Mouse (Mus musculus): ENCODE results near the gene Rab11fip5. TPM values are rescaled to one million over a fixed set of nuclear protein-coding genes. Genes with fewer than 3 reads are reported as not detected.

Gene Rab11fip5
- total RNA-seq, 1 experiment from 2014 or later: 3.0 TPM

GRCm38 (mm10) chr6:85377066-85377734 is 2.8 kb upstream of the Rab11fip5 start:
- no peak for ATAC-seq (replicated peaks; ENCODE audit: insufficient number of reproducible peaks, low FRiP score, low TSS enrichment, poor library complexity, severe bottlenecking)

- ATAC-seq (replicated peaks; ENCODE audit: insufficient number of reproducible peaks, low FRiP score, low TSS enrichment, poor library complexity, severe bottlenecking): peak; percentile 94
Observed at GRCm38 (mm10) chr6:85374734-85375114, 290 bp upstream of the Rab11fip5 start.

GRCm38 (mm10) chr6:85373066-85373860 is 1.2 kb downstream of the Rab11fip5 start:
- no peak for ATAC-seq (replicated peaks; ENCODE audit: insufficient number of reproducible peaks, low FRiP score, low TSS enrichment, poor library complexity, severe bottlenecking)

GRCm38 (mm10) chr6:85372496-85372895 is 1.9 kb downstream of the Rab11fip5 start:
- no peak for ATAC-seq (replicated peaks; ENCODE audit: insufficient number of reproducible peaks, low FRiP score, low TSS enrichment, poor library complexity, severe bottlenecking)

- ATAC-seq (replicated peaks; ENCODE audit: insufficient number of reproducible peaks, low FRiP score, low TSS enrichment, poor library complexity, severe bottlenecking): no peak
Observed at GRCm38 (mm10) chr6:85371859-85372405, 2.5 kb downstream of the Rab11fip5 start.

GRCm38 (mm10) chr6:85370666-85371430 is 3.6 kb downstream of the Rab11fip5 start:
- ATAC-seq (replicated peaks; ENCODE audit: insufficient number of reproducible peaks, low FRiP score, low TSS enrichment, poor library complexity, severe bottlenecking): no peak

- no peak for ATAC-seq (replicated peaks; ENCODE audit: insufficient number of reproducible peaks, low FRiP score, low TSS enrichment, poor library complexity, severe bottlenecking)
Observed at GRCm38 (mm10) chr6:85370041-85370440, 4.4 kb downstream of the Rab11fip5 start.

GRCm38 (mm10) chr6:85369181-85369860 is 5.1 kb downstream of the Rab11fip5 start:
- ATAC-seq (replicated peaks; ENCODE audit: insufficient number of reproducible peaks, low FRiP score, low TSS enrichment, poor library complexity, severe bottlenecking): peak; percentile 62

- no peak for ATAC-seq (replicated peaks; ENCODE audit: insufficient number of reproducible peaks, low FRiP score, low TSS enrichment, poor library complexity, severe bottlenecking)
Observed at GRCm38 (mm10) chr6:85368722-85369121, 5.7 kb downstream of the Rab11fip5 start.

- ATAC-seq (replicated peaks; ENCODE audit: insufficient number of reproducible peaks, low FRiP score, low TSS enrichment, poor library complexity, severe bottlenecking): no peak
Observed at GRCm38 (mm10) chr6:85368166-85368565, 6.3 kb downstream of the Rab11fip5 start.

- ATAC-seq (replicated peaks; ENCODE audit: insufficient number of reproducible peaks, low FRiP score, low TSS enrichment, poor library complexity, severe bottlenecking): no peak
Observed at GRCm38 (mm10) chr6:85366387-85366786, 8.0 kb downstream of the Rab11fip5 start.

GRCm38 (mm10) chr6:85364439-85364838 is 10.0 kb downstream of the Rab11fip5 start:
- ATAC-seq (replicated peaks; ENCODE audit: insufficient number of reproducible peaks, low FRiP score, low TSS enrichment, poor library complexity, severe bottlenecking): no peak

GRCm38 (mm10) chr6:85363906-85364260 is 10.6 kb downstream of the Rab11fip5 start:
- ATAC-seq (replicated peaks; ENCODE audit: insufficient number of reproducible peaks, low FRiP score, low TSS enrichment, poor library complexity, severe bottlenecking): no peak

GRCm38 (mm10) chr6:85363231-85363905 is 11.1 kb downstream of the Rab11fip5 start:
- ATAC-seq (replicated peaks; ENCODE audit: insufficient number of reproducible peaks, low FRiP score, low TSS enrichment, poor library complexity, severe bottlenecking): no peak

GRCm38 (mm10) chr6:85362610-85363009 is 11.8 kb downstream of the Rab11fip5 start:
- no peak for ATAC-seq (replicated peaks; ENCODE audit: insufficient number of reproducible peaks, low FRiP score, low TSS enrichment, poor library complexity, severe bottlenecking)

GRCm38 (mm10) chr6:85360311-85360710 is 14.1 kb downstream of the Rab11fip5 start:
- no peak for ATAC-seq (replicated peaks; ENCODE audit: insufficient number of reproducible peaks, low FRiP score, low TSS enrichment, poor library complexity, severe bottlenecking)

- no peak for ATAC-seq (replicated peaks; ENCODE audit: insufficient number of reproducible peaks, low FRiP score, low TSS enrichment, poor library complexity, severe bottlenecking)
Observed at GRCm38 (mm10) chr6:85358877-85359276, 15.6 kb downstream of the Rab11fip5 start.

Measured in monocyte, adult 5-6 weeks (primary cell).